Mouse (Mus musculus) CH12.LX (cell line): ENCODE data around the gene Mmp7. TPM values are rescaled to one million over a fixed set of nuclear protein-coding genes. Genes with fewer than 3 reads are reported as not detected.
A peak's percentile ranks its signal among the peaks of the same experiment; 100 is the strongest.

Experiments used
- DNase-seq: peaks from one replicate; pipeline ENCODE4 v3.0.0-alpha.2; 2013; ENCODE audit errors: extremely low read depth
- H3K27ac ChIP-seq: 2 replicates; pipeline ENCODE4 v1.5.1; 2012; ENCODE audit warnings: low read depth, mild to moderate bottlenecking, control low read depth, moderate library complexity; ENCODE audit not compliant: insufficient read depth
- H3K27me3 ChIP-seq: replicated peaks from 2 replicates; pipeline ENCODE3; 2012; ENCODE audit warnings: inconsistent platforms
- H3K36me3 ChIP-seq, 2 experiments: replicated peaks in 1 of 2; 2 replicates each; pipeline versions ENCODE3 to v1.6.1; 2012; ENCODE audit warnings: inconsistent platforms in 1 of 2, low read length in 1 of 2, mild to moderate bottlenecking in 1 of 2, mixed read lengths in 1 of 2, moderate library complexity in 1 of 2; ENCODE audit not compliant: control insufficient read depth in 1 of 2, insufficient read depth in 1 of 2
- H3K4me1 ChIP-seq, 2 experiments: 2 replicates each; pipeline ENCODE4 v1.6.1; 2012; ENCODE audit warnings: inconsistent platforms in 1 of 2, moderate library complexity in 1 of 2; ENCODE audit not compliant: insufficient read depth in 2 of 2, control insufficient read depth in 1 of 2
- H3K4me2 ChIP-seq: 2 replicates; pipeline ENCODE4 v1.6.1; 2012; ENCODE audit warnings: low read depth, mild to moderate bottlenecking, control low read depth; ENCODE audit not compliant: poor library complexity, insufficient read depth, severe bottlenecking
- H3K4me3 ChIP-seq, 3 experiments: fragments of 150-350 bp in 1 of 3; sonication (generic) in 1 of 3; replicated peaks in 1 of 3; 2 replicates each; pipeline versions ENCODE3 to v1.5.1; 2011 to 2012; ENCODE audit warnings: low read depth in 2 of 3, low read length in 2 of 3, mild to moderate bottlenecking in 2 of 3, moderate library complexity in 2 of 3, control low read depth in 1 of 3, improper control_type of control experiment in 1 of 3, inconsistent platforms in 1 of 3, mixed read lengths in 1 of 3; ENCODE audit not compliant: poor library complexity in 1 of 3
- H3K79me2 ChIP-seq: replicated peaks from 2 replicates; pipeline ENCODE4 v1.6.1; 2012; ENCODE audit warnings: mild to moderate bottlenecking, moderate library complexity; ENCODE audit not compliant: control insufficient read depth, poor library complexity, insufficient read depth, severe bottlenecking; ENCODE audit errors: extremely low read depth
- H3K9ac ChIP-seq: 2 replicates; pipeline ENCODE4 v1.6.1; 2012; ENCODE audit warnings: low read depth, mild to moderate bottlenecking, control low read depth, moderate library complexity; ENCODE audit not compliant: insufficient read depth
- H3K9me3 ChIP-seq: replicated peaks from 2 replicates; pipeline ENCODE3; 2012; ENCODE audit warnings: low read length, inconsistent platforms, mixed read lengths
- CTCF ChIP-seq, 2 experiments: IDR thresholded peaks in 1 of 2; conservative IDR thresholded peaks in 1 of 2; 2 replicates each; pipeline ENCODE4 v1.5.1; 2011 to 2012; ENCODE audit warnings: low read depth in 2 of 2, low read length in 2 of 2, improper control_type of control experiment in 1 of 2, inconsistent platforms in 1 of 2, mild to moderate bottlenecking in 1 of 2, moderate library complexity in 1 of 2
- ELF1 ChIP-seq: IDR thresholded peaks from 2 replicates; pipeline ENCODE4 v1.6.1; 2014; ENCODE audit warnings: low read depth, mild to moderate bottlenecking, inconsistent platforms, low read length, improper control_type of control experiment
- EP300 ChIP-seq: IDR thresholded peaks from 2 replicates; pipeline ENCODE4 v1.6.1; 2011; ENCODE audit warnings: low read length, improper control_type of control experiment
- ETS1 ChIP-seq: conservative IDR thresholded peaks from 2 replicates; pipeline ENCODE4 v1.6.1; 2012; ENCODE audit warnings: low read depth, mild to moderate bottlenecking, inconsistent platforms, low read length, improper control_type of control experiment, moderate library complexity
- GABPA ChIP-seq: IDR thresholded peaks from 2 replicates; pipeline ENCODE4 v1.6.1; 2012; ENCODE audit warnings: low read depth, low read length, improper control_type of control experiment, inconsistent platforms; ENCODE audit not compliant: insufficient replicate concordance
- IRF4 ChIP-seq: IDR thresholded peaks from 2 replicates; pipeline ENCODE4 v1.6.1; 2014; ENCODE audit warnings: low read depth, mild to moderate bottlenecking, inconsistent platforms, low read length, improper control_type of control experiment
- JUND ChIP-seq: conservative IDR thresholded peaks from 2 replicates; pipeline ENCODE4 v1.6.1; 2011; ENCODE audit warnings: low read depth, low read length, improper control_type of control experiment
- MAFK ChIP-seq: IDR thresholded peaks from 2 replicates; pipeline ENCODE4 v1.6.1; 2011; ENCODE audit warnings: low read length, improper control_type of control experiment; ENCODE audit not compliant: insufficient replicate concordance
- MYC ChIP-seq: IDR thresholded peaks from 2 replicates; pipeline ENCODE4 v1.6.1; 2011; ENCODE audit warnings: low read depth, mild to moderate bottlenecking, improper control_type of control experiment, low read length
- NELFE ChIP-seq: IDR thresholded peaks from 2 replicates; pipeline ENCODE4 v1.6.1; 2011; ENCODE audit warnings: low read depth, low read length, improper control_type of control experiment
- NRF1 ChIP-seq: IDR thresholded peaks from 2 replicates; pipeline ENCODE4 v1.6.1; 2014; ENCODE audit warnings: low read depth, mild to moderate bottlenecking, inconsistent platforms, low read length, improper control_type of control experiment, moderate library complexity
- PAX5 ChIP-seq: IDR thresholded peaks from 2 replicates; pipeline ENCODE4 v1.6.1; 2012; ENCODE audit warnings: low read length, inconsistent platforms, mixed read lengths
- POLR2A ChIP-seq: IDR thresholded peaks from 2 replicates; pipeline ENCODE4 v1.6.1; 2011; ENCODE audit warnings: low read depth, mild to moderate bottlenecking, improper control_type of control experiment, low read length
- RAD21 ChIP-seq: IDR thresholded peaks from 2 replicates; pipeline ENCODE4 v1.6.1; 2011; ENCODE audit warnings: low read depth, mild to moderate bottlenecking, low read length, improper control_type of control experiment, moderate library complexity
- RCOR1 ChIP-seq: conservative IDR thresholded peaks from 2 replicates; pipeline ENCODE4 v1.6.1; 2012; ENCODE audit warnings: low read depth, mild to moderate bottlenecking, inconsistent platforms, low read length, improper control_type of control experiment
- SMC3 ChIP-seq: IDR thresholded peaks from 2 replicates; pipeline ENCODE4 v1.6.1; 2011; ENCODE audit warnings: low read depth, low read length, improper control_type of control experiment
- TCF12 ChIP-seq: IDR thresholded peaks from 2 replicates; pipeline ENCODE4 v1.6.1; 2014; ENCODE audit warnings: low read depth, mild to moderate bottlenecking, inconsistent platforms, low read length, improper control_type of control experiment
- UBTF ChIP-seq: IDR thresholded peaks from 2 replicates; pipeline ENCODE4 v1.6.1; 2012; ENCODE audit warnings: low read depth, mild to moderate bottlenecking, inconsistent platforms, low read length, improper control_type of control experiment, moderate library complexity
- USF1 ChIP-seq: IDR thresholded peaks from 2 replicates; pipeline ENCODE4 v1.6.1; 2014; ENCODE audit warnings: low read depth, mild to moderate bottlenecking, inconsistent platforms, low read length, improper control_type of control experiment
- USF2 ChIP-seq: conservative IDR thresholded peaks from 2 replicates; pipeline ENCODE4 v1.6.1; 2011; ENCODE audit warnings: low read depth, low read length, improper control_type of control experiment
- ZNF384 ChIP-seq: IDR thresholded peaks from 2 replicates; pipeline ENCODE4 v1.6.1; 2012; ENCODE audit warnings: low read depth, low read length, improper control_type of control experiment, inconsistent platforms
- dilution Hi-C: fragments of 300-500 bp; cut with MboI; formaldehyde crosslinking; loops from 2 replicates; pipeline ENCODE4 v1.14.3; 2020; ENCODE audit warnings: low sequenced_read_pairs; ENCODE audit not compliant: extremely low pct_unique_long_range_greater_than_20kb, extremely low pct_ligation_motif_present
- in situ Hi-C: fragments of 300-500 bp; cut with MboI; formaldehyde crosslinking; loops from 3 replicates; pipeline ENCODE4 v1.14.3; 2019; ENCODE audit warnings: low sequenced_read_pairs, low pct_ligation_motif_present, low pct_unique_long_range_greater_than_20kb, mixed read lengths
- polyA plus RNA-seq: library from polyadenylated mRNA; unstranded; fragments of >175 nt; gene quantifications from 2 replicates; pipeline ENCODE4 v1.2.1, GENCODE M21; 2012; ENCODE audit warnings: low read depth; ENCODE audit not compliant: insufficient read length
- total RNA-seq, 2 experiments: library from RNA; depleted of rRNA; stranded (reverse); fragments of 300-350 nt in 1 of 2; fragments of >200 nt in 1 of 2; gene quantifications; 2 replicates each; pipeline ENCODE4 v1.2.3; 2012 to 2014

Gene Mmp7
- total and polyA plus RNA-seq, 3 experiments = not detected

DNA sequence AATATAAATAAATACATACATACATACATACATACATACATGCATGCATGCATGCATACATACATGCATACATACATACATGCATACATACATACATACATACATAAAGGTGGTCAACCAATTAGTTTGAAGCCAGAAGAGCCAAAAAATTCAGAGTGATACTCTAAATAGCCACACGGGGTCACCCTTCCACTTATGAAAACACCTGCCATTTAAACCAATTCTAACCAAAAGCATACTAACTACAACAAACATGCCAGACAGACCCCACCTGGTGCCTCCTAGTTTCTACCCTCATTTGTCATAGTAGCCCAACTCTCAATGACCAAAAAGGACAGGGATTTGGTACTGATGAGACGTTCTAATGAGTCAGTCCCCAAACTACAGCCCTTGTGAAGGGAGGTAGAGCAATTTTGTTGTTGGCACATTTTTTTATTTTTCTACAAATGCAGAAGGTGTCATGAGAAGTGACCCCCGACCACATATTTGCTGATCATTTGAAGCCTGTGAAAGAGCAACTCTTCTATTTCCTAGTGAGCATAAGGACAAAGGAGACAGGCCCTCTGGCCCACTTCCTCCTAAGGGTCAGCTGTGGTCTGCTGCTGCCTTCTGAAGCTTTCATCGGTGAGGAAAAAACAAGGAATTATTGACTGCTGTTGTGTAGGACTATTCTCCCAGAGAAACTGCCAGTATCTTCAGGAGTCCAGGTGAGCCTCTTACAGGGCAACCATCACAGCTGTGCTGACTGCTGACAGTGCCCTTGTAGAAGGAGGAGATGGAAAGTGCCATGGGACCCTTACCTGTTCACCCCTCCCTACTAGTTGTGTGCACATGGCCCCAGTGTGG is 22.4 kb downstream of the Mmp7 start (continued):
- TF ChIP-seq NRF1 (no peak), USF2 (no peak), CTCF (conservative IDR thresholded peaks at IDR 0.05 in 1 of 2, IDR thresholded peaks at IDR 0.05 in 1 of 2; ENCODE audit: low read depth in 2 of 2, low read length in 2 of 2) (peak; percentile 20 to 91; a peak in 3 of 4 replicates), EP300 (0 out of 2 replicates have a peak, but pooled peaks have one; percentile 16), TCF12 (peak; percentile 40; the same call in 1 of the 2 replicates), GABPA (no peak), ETS1 (no peak), ELF1 (no peak), POLR2A (no peak)

DNA sequence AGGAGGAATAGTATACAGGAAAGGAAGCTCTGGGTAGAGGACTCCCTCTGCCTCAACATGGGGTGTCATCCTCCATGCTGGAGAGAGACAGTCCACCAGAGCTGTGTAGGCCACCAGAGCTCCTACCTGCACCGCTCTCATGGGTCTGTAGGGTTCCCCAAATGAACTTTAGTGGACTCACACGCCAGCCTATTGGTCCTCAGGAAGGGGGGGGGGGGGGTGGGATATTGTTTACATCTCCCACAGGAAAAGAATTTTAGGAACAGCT is 23.0 kb downstream of the Mmp7 start:
- no peak overlapping the region for H3K27ac ChIP-seq
- H3K9ac ChIP-seq = no peak overlapping the region
- no peaks in the 10 kb centered on the region for H3K36me3 ChIP-seq
- no peaks in the 10 kb centered on the region for H3K79me2 ChIP-seq
- in situ Hi-C loops (loop anchor here (5.0 kb wide), 1 partner anchor 182 kb away; no protein-coding TSS in a partner anchor), dilution Hi-C loops (no loop called here)
- peaks cover 4 to 15% of the 10 kb centered on the region in 2 experiments for H3K4me1 ChIP-seq
- no peaks in the 10 kb centered on the region for H3K9me3 ChIP-seq
- H3K4me3 ChIP-seq = no peak overlapping the region
- H3K27me3 ChIP-seq = no peaks in the 10 kb centered on the region
- no peak for DNase-seq
- H3K4me2 ChIP-seq = no peak overlapping the region
- no peak for TF ChIP-seq ZNF384
- TF ChIP-seq RCOR1 = no peak
- no peak for TF ChIP-seq MAFK
- TF ChIP-seq JUND = no peak
- TF ChIP-seq IRF4 = no peak
- TF ChIP-seq MYC = no peak
- no peak for TF ChIP-seq ETS1
- no peak for TF ChIP-seq NELFE

DNA sequence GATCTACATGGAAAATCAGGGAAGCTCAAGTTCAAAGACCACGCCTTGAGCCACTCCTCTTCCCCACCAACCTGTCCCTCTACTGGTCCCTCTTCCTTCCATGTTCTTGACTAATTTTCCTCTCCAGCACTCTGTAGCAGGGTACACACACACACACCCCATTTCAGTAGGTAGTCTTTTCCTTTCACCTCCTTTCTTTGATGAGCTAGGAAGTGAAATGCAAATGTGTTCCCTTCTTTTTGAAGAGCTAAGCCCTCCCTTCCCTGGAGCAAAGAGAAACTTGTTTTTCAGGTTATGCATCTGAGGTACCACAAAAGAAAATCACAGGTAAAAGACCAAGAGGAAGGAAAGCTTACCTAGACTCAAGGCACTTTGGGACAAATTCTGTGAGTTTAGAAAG is 29.7 kb downstream of the Mmp7 start:
- in situ Hi-C loops (loop anchor here (10.0 kb wide), 1 partner anchor 153 kb away; the partner anchor contains the start of gene Birc3), dilution Hi-C loops (no loop called here)
- Histone ChIP-seq H3K9me3 (no peaks in the 10 kb centered on the region), H3K9ac (no peak overlapping the region), H3K27ac (no peak overlapping the region), H3K27me3 (no peaks in the 10 kb centered on the region), H3K4me3 (no peak overlapping the region), H3K36me3 (no peaks in the 10 kb centered on the region), H3K4me1 (peaks cover 2 to 4% of the 10 kb centered on the region in 2 experiments; a peak in 1 of 4 replicates), H3K79me2 (no peaks in the 10 kb centered on the region), H3K4me2 (no peak overlapping the region)
- DNase-seq = no peak
- TF ChIP-seq NELFE (no peak), NRF1 (no peak), MAFK (no peak), RAD21 (no peak), SMC3 (no peak), JUND (no peak), EP300 (no peak), IRF4 (no peak), UBTF (no peak), USF1 (no peak), PAX5 (no peak)
